ENCODE assay signal across 27 mouse cellular contexts in genomic region chr3:146233741-146234140, GRCm38 (mm10). TPM values are rescaled to one million over a fixed set of nuclear protein-coding genes. Genes with fewer than 3 reads are reported as not detected.
DNase-seq lines count a peak whose midpoint lies in the region; ATAC-seq and TF ChIP-seq lines count a peak whose summit lies in the region.
"Had no signal": no experiment of that assay in that cellular context is flagged by ENCODE, and none has a peak within 500 bp of the region (broad histone marks: within the 10 kb centered on the region; RNA-seq: fewer than 3 reads in every experiment).

No protein-coding gene starts in this region.

- H3K4me2 ChIP-seq in heart, embryonic 11.5 days = no peak overlapping the region
- H3K4me2 ChIP-seq in kidney, postnatal 0 days (ENCODE audit: low read length) = no peak overlapping the region
- H3K4me2 ChIP-seq in lung, embryonic 14.5 days = no peak overlapping the region
- H3K4me2 ChIP-seq: hindbrain, embryonic 15.5 days; liver, embryonic 13.5 days; midbrain, embryonic 13.5 days; neural tube, embryonic 13.5 days had no signal

- peak; percentile 44 for DNase-seq in heart, adult 11 months
- no peak for DNase-seq in kidney, postnatal 0 days (ENCODE audit: low spot score)
- DNase-seq in kidney, postnatal 4 days = no peak
- DNase-seq in lung, embryonic 14.5 days = peak; percentile 71
- DNase-seq in lung, adult 2 months = no peak
- peak; percentile 33 to 48 for DNase-seq in lung, postnatal 4 days
- DNase-seq in embryo, embryonic 11 days = no peak
- DNase-seq: adrenal gland, postnatal 14 days; cerebellum, adult 11 months; cerebellum, adult 9-10 months; gastrocnemius, adult 2 months; layer of hippocampus, postnatal 36 days; left cerebral cortex, postnatal 4 days; liver, embryonic 13.5 days; right cerebral cortex, postnatal 4 days; thymus, adult 18-20 months; thymus, postnatal 25 days had no signal

- no peak overlapping the region for H3K4me3 ChIP-seq in heart, embryonic 11.5 days (ENCODE audit: low read depth, low read length)
- no peak overlapping the region for H3K4me3 ChIP-seq in kidney, postnatal 0 days (replicated peaks; ENCODE audit: low read depth, low read length)
- no peak overlapping the region for H3K4me3 ChIP-seq in lung, embryonic 14.5 days (ENCODE audit: low read depth, low read length)
- H3K4me3 ChIP-seq in lung, adult 2 months (replicated peaks; ENCODE audit: extremely low read depth, low read depth, low read length) = no peak overlapping the region
- H3K4me3 ChIP-seq: erythroblast, embryonic 14.5 days; gastrocnemius, adult 2 months; hindbrain, embryonic 15.5 days; liver, embryonic 13.5 days; megakaryocyte, embryonic 14.5 days; midbrain, embryonic 13.5 days; neural tube, embryonic 13.5 days had no signal

- peaks cover 27% of the 10 kb centered on the region for H3K4me1 ChIP-seq in heart, embryonic 11.5 days (ENCODE audit: control insufficient read depth, insufficient read depth, low read length)
- no peaks in the 10 kb centered on the region for H3K4me1 ChIP-seq in kidney, postnatal 0 days (replicated peaks; ENCODE audit: insufficient read depth, low read length)
- H3K4me1 ChIP-seq in lung, embryonic 14.5 days (ENCODE audit: insufficient read depth) = peaks cover 11% of the 10 kb centered on the region
- H3K4me1 ChIP-seq in lung, adult 2 months (ENCODE audit: control insufficient read depth, insufficient read depth, low read length) = no peaks in the 10 kb centered on the region; the same call in 1 of the 2 replicates
- H3K4me1 ChIP-seq: hindbrain, embryonic 15.5 days; liver, embryonic 13.5 days; megakaryocyte, embryonic 14.5 days had no signal

- no peak overlapping the region for H3K27ac ChIP-seq in heart, embryonic 11.5 days (ENCODE audit: low read depth, low read length)
- H3K27ac ChIP-seq in kidney, postnatal 0 days = no peak overlapping the region
- no peak overlapping the region for H3K27ac ChIP-seq in lung, embryonic 14.5 days (ENCODE audit: low read depth)
- H3K27ac ChIP-seq: gastrocnemius, adult 2 months; hindbrain, embryonic 15.5 days; liver, embryonic 13.5 days; midbrain, embryonic 13.5 days; neural tube, embryonic 13.5 days; stomach, postnatal 0 days had no signal

- no peak for TF ChIP-seq CTCF in kidney, postnatal 0 days (IDR thresholded peaks at IDR 0.05; ENCODE audit: low read depth)
- no peak for TF ChIP-seq CTCF in lung, embryonic 14.5 days (IDR thresholded peaks at IDR 0.05; ENCODE audit: low read depth)
- TF ChIP-seq CTCF in lung, adult 2 months (IDR thresholded peaks at IDR 0.05; ENCODE audit: insufficient read depth, low read length) = no peak

- H3K9ac ChIP-seq in heart, embryonic 11.5 days (ENCODE audit: low read depth, low read length) = no peak overlapping the region
- H3K9ac ChIP-seq in kidney, postnatal 0 days (ENCODE audit: low read depth, low read length) = no peak overlapping the region
- no peak overlapping the region for H3K9ac ChIP-seq in lung, embryonic 14.5 days
- H3K9ac ChIP-seq: hindbrain, embryonic 15.5 days; liver, embryonic 13.5 days; midbrain, embryonic 13.5 days; neural tube, embryonic 13.5 days had no signal

- no peak for ATAC-seq in heart, embryonic 11.5 days (replicated peaks; ENCODE audit: insufficient number of reproducible peaks, low FRiP score, low TSS enrichment)
- peak; percentile 55; the same call in 1 of the 2 replicates for ATAC-seq in kidney, postnatal 0 days (replicated peaks; ENCODE audit: low FRiP score, low read depth)
- peak; percentile 68; the same call in 1 of the 2 replicates for ATAC-seq in lung, embryonic 14.5 days (ENCODE audit: insufficient read depth)
- ATAC-seq: forebrain, embryonic 16.5 days; inflammation-experienced regulatory T-cells, adult 6 months; midbrain, embryonic 13.5 days had no signal

- H3K9me3 ChIP-seq in heart, embryonic 11.5 days (replicated peaks; ENCODE audit: control insufficient read depth, low read length) = no peaks in the 10 kb centered on the region
- no peaks in the 10 kb centered on the region for H3K9me3 ChIP-seq in kidney, postnatal 0 days (replicated peaks; ENCODE audit: low read length)
- no peaks in the 10 kb centered on the region for H3K9me3 ChIP-seq in lung, embryonic 14.5 days (ENCODE audit: low read depth, low read length)
- H3K9me3 ChIP-seq: G1E; hindbrain, embryonic 15.5 days; liver, embryonic 13.5 days; megakaryocyte, embryonic 14.5 days; midbrain, embryonic 13.5 days; neural tube, embryonic 13.5 days had no signal

- 51% methylated on average over 4 of the region's 4 CpGs for WGBS in heart, embryonic 11.5 days (ENCODE audit: insufficient replicate concordance)
- WGBS in kidney, postnatal 0 days = 39% methylated on average over 4 of the region's 4 CpGs
- WGBS in lung, embryonic 14.5 days = 24% methylated on average over 4 of the region's 4 CpGs
- WGBS in lung, adult 2 months = 33% methylated on average over 4 of the region's 4 CpGs

- H3K36me3 ChIP-seq in heart, embryonic 11.5 days (ENCODE audit: control insufficient read depth, insufficient read depth, low read length) = no peaks in the 10 kb centered on the region
- no peaks in the 10 kb centered on the region for H3K36me3 ChIP-seq in kidney, postnatal 0 days (ENCODE audit: insufficient read depth, low read length)
- H3K36me3 ChIP-seq in lung, embryonic 14.5 days (ENCODE audit: insufficient read depth) = no peaks in the 10 kb centered on the region
- H3K36me3 ChIP-seq: G1E; hindbrain, embryonic 15.5 days; liver, embryonic 13.5 days; midbrain, embryonic 13.5 days; neural tube, embryonic 13.5 days had no signal

- no peaks in the 10 kb centered on the region for H3K27me3 ChIP-seq in heart, embryonic 11.5 days (ENCODE audit: control insufficient read depth, insufficient read depth, low read length)
- no peaks in the 10 kb centered on the region for H3K27me3 ChIP-seq in kidney, postnatal 0 days (ENCODE audit: insufficient read depth, low read length)
- H3K27me3 ChIP-seq in lung, embryonic 14.5 days (ENCODE audit: insufficient read depth, low read length) = no peaks in the 10 kb centered on the region
- H3K27me3 ChIP-seq: hindbrain, embryonic 15.5 days; liver, embryonic 13.5 days; neural tube, embryonic 13.5 days had no signal

- TF ChIP-seq POLR2A in lung, adult 2 months (IDR thresholded peaks at IDR 0.05; ENCODE audit: borderline replicate concordance, extremely low read depth, low read depth, low read length) = no peak

RNA-seq across cellular contexts. Expression of gene Lpar3, which starts 13.0 kb away (rescaled TPM):
- 39.9 and 49.7 TPM in 2 replicates for polyA plus RNA-seq in heart, embryonic 11.5 days (2014; fragmentation: Nextera tagmentation; extraction: Ambion mirVana)
- 2.6 and 3.7 TPM in 2 replicates for polyA plus RNA-seq in kidney, postnatal 0 days (2015; fragmentation: Nextera tagmentation; extraction: Ambion mirVana)
- polyA plus RNA-seq in lung, embryonic 14.5 days (2014; fragmentation: Nextera tagmentation; extraction: Ambion mirVana) = 1.8 and 1.9 TPM in 2 replicates
- 17.8 and 25.7 TPM in 2 replicates for polyA plus RNA-seq in lung, adult 2 months (2012; rRNA removed)
- polyA plus RNA-seq: G1E had no signal

Comparison
In these comparisons a context has a peak if more than half of its experiments do, and no peak if none do; other contexts are left out.
1. DNase-seq: peak in heart, adult 11 months (single experiment), lung, embryonic 14.5 days (single experiment) and lung, postnatal 4 days (2 of 2); none in kidney, postnatal 0 days (single experiment), kidney, postnatal 4 days (0 of 2), lung, adult 2 months (single experiment) and embryo, embryonic 11 days (single experiment).